Mouse (Mus musculus): Measurements from ENCODE around the gene Cyp4a31.
"Not testable (repeated sequence)": the region's sequence is repeated elsewhere in the genome, so short reads cannot be mapped to it uniquely, and the experiment has no call there.

Cyp4a31 gene

DNA sequence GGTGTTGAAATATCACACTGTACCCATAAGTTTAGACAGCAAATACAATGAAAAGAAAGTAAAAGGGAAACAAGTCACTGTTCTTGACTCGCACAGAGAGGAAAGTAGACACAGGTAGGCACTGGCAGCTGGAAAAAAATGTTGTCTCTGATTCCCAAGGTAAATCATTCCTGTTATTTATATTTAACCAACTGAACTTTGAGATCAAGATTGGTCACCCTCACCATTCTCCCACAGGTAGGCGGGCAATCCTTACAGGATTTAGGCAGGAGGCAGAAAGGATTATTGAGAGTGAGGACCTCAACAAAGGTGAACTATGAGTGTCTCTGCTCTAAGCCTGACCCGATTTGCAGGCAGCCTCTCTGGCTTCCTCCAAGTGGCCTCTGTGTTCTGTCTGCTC lies at the start of gene Cyp4a31:
TSS of gene Cyp4a31 (plus strand) at position 249 of the 400 bp plus-strand sequence.
- no peak for DNase-seq (ENCODE audit: low read depth)

DNA sequence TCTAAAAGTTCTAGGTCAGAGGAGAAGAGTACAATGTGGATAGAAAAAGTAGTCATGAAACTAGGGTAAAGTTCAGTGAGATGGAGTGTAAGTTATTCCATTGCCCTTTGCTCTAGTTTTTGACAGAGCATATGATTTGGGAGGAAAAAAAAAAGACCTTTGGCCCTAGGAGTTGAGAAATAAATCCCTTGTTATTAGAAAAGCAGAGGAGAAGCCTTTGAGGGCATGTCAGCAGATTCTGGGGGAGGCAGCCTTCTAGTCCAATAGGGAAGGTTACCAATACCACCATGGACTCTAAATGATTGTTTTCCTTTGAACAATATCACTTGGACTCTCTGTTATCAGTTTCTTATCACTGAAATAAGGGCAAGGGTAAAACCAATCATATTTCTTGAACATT lies 49.5 kb upstream of the Cyp4a31 start:
- DNase-seq (ENCODE audit: low read depth) = not testable (repeated sequence)

DNA sequence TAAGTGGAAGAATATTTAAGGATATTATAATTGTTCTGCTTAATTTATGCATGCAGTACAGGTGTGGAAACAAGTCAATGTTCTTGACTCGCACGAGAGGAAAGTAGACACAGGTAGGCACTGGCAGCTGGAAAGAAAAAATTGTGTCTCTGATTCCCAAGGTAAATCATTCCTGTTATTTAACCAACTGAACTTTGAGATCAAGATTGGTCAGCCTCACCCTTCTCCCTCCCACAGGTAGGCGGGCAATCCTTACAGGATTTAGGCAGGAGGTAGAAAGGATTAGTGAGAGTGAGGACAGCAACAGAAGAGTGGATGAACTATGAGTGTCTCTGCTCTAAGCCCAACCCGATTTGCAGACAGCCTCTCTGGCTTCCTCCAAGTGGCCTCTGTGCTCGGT lies 45.4 kb upstream of the Cyp4a31 start, which contains the start of gene Cyp4a10:
TSS of gene Cyp4a10 (plus strand) at position 265 of the 400 bp plus-strand sequence.
- DNase-seq (ENCODE audit: low read depth) = not testable (repeated sequence)

DNA sequence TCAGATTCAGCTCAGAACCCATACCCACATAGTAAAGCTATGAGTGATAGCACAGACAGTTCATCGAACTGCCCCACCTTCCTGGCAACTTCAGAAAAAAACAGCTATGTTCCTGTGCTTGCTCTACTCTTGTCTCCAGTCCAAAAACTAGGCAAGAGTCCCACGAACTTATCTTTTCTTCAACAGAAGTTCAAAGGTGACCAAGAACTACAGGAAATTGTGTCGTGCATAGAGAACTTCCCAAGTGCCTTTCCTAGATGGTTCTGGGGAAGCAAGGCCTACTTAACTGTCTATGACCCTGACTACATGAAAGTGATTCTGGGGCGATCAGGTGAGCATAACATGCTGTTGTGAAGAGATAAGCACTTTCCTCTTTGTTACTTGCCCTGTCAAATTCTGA lies 44.0 kb upstream of the Cyp4a31 start:
- no peak for DNase-seq (ENCODE audit: low read depth)

DNA sequence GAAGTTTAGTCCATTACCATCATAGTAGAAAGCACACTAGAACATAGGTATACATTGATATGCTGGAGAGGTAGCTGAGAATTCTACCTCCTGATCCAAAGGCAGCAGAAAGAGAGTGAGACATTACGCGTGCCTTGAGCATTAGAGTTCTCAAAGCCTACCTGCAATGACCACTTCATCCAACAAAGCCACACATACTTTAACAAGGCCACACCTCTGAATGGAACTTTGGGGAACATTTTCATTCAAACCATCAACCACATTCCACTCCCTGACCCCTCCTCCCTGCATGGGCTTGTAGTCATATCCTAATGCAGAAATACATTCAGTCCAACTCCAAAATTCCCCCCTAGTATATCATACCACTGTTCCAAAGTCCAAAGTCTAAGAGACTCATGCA lies 41.7 kb upstream of the Cyp4a31 start:
- no peak for DNase-seq (ENCODE audit: low read depth)

GRCm38 (mm10) chr4:115545101-115545500 lies 18.3 kb upstream of the Cyp4a31 start:
- no peak for DNase-seq (ENCODE audit: low read depth)

- DNase-seq (ENCODE audit: low read depth) = peak; percentile 11
Observed at GRCm38 (mm10) chr4:115546141-115546828, 17.2 kb upstream of the Cyp4a31 start.

DNA sequence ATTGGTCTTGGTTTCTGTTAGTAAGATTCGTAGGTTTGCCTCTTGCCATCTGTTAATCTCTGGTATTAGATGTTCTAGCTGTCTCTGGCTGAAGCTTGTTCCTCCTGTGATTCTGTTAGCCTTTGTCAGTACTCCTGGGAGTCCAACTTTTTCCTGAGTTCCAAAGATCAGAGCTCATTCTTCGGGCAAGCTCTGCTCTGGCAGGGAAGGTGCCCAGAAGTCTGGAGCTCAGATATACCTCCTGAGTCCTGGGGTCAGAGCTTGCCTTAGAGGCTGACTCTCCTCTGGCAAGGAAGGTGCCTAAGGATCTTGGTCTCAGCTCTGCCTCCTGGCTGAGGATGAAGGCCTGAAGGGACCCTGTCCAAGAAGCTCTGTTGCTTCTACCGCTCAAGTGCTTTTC lies 10.7 kb upstream of the Cyp4a31 start:
- no peak for DNase-seq (ENCODE audit: low read depth)

DNA sequence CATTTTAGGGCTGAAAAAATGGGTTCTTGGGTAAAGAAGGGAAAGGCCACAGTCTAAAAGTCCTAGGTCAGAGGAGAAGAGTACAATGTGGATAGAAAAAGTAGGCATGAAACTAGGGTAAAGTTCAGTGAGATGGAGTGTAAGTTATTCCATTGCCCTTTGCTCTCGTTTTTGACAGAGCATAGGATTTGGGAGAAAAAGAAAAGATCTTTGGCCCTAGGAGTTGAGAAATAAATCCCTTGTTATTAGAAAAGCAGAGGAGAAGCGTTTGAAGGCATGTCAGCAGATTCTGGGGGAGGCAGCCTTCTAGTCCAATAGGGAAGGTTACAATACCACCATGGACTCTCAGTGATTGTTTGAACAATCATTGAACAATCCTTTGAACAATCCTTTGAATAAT lies 7.9 kb upstream of the Cyp4a31 start:
- no peak for DNase-seq (ENCODE audit: low read depth)

GRCm38 (mm10) chr4:115557861-115558561 lies 5.4 kb upstream of the Cyp4a31 start:
- DNase-seq (ENCODE audit: low read depth) = no peak

DNA sequence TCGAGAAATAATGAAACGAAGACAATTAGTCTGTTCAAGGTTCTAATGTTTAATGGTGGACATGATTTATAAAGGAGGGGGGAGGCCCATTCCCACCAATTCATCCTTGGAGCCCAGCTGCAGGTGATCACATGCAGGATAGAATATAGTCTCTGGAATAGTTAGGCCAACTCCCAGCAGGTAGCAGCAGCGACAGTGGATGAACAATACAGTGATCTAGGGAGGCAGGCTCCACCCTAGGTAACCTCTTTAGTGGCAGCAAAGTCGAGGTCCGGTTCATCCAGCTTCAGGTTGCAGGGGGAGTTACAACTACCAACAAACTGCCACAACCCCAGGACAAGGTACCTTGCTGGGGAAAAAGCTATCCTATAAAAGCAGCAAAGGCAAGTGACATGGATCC lies 2.2 kb upstream of the Cyp4a31 start:
- DNase-seq (ENCODE audit: low read depth) = not testable (repeated sequence)

- not testable (repeated sequence) for DNase-seq (ENCODE audit: low read depth)
Observed at GRCm38 (mm10) chr4:115564469-115565225, 1.2 kb downstream of the Cyp4a31 start.

GRCm38 (mm10) chr4:115575255-115575654 lies 11.8 kb downstream of the Cyp4a31 start:
- no peak for DNase-seq (ENCODE audit: low read depth)

- DNase-seq (ENCODE audit: low read depth) = no peak
Observed at GRCm38 (mm10) chr4:115575776-115576175, 12.3 kb downstream of the Cyp4a31 start.

GRCm38 (mm10) chr4:115583036-115583435 lies 19.6 kb downstream of the Cyp4a31 start:
- DNase-seq (ENCODE audit: low read depth) = peak; percentile 17

DNA sequence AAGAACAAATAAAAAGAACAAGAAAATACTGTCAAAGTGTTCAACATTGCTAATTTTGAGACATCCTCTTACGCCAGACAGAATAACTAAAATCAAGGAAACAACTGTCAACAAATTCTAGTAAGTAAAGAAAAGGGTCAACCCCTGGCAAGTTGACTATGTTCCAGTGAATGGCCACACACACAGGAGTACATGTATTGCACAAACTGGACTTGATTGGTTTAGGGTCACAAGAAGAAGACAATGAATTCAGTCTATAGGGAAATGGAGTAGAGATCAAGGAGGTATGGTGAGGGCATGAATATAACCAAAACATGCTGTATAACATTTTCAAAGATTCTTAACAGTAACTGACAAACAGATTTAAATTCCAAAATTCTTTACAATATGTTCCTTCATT lies 32.9 kb downstream of the Cyp4a31 start:
- no peak for DNase-seq (ENCODE audit: low read depth)

DNA sequence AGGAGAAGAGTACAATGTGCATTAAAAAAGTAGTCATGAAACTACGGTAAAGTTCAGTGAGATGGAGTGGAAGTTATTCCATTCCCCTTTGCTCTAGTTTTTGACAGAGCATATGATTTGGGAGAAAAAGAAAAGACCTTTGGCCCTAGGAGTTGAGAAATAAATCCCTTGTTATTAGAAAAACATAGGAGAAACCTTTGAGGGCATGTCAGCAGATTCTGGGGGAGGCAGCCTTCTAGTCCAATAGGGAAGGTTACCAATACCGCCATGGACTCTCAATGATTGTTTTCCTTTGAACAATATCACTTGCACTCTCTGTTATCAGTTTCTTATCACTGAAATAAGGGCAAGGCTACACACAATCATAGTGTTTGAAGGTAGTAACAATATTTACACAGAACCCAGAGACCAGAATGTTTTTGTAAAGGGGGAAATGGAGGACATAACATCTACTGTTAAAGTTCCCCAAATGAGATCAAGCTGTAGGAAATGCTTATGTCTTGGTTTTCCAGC lies 33.4 kb downstream of the Cyp4a31 start:
- DNase-seq (ENCODE audit: low read depth) = no peak

DNA sequence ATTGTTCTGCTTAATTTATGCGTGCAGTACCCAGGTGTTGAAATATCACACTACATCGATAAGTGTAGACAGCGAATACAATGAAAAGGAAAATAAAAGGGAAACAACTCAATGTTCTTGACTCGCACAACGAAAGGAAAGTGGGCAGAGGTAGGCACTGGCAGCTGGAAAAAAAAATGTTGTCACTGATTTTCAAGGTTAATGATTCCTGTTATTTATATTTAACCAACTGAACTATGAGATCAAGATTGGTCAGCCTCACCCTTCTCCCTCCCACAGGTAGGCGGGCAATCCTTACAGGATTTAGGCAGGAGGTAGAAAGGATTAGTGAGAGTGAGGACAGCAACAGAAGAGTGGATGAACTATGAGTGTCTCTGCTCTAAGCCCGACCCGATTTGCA lies 37.2 kb downstream of the Cyp4a31 start, which contains the start of gene Cyp4a32:
TSS of gene Cyp4a32 (plus strand) at position 359 of the 400 bp plus-strand sequence.
- not testable (repeated sequence) for DNase-seq (ENCODE audit: low read depth)

- DNase-seq (ENCODE audit: low read depth) = peak; percentile 0
Observed at GRCm38 (mm10) chr4:115614005-115614404, 50.6 kb downstream of the Cyp4a31 start.

- not testable (repeated sequence) for DNase-seq (ENCODE audit: low read depth)
Observed at GRCm38 (mm10) chr4:115625560-115625959, 62.1 kb downstream of the Cyp4a31 start.

Measured in 416B (cell line).